Mouse (Mus musculus) lung, adult 2 months (tissue): ENCODE data around the gene Arhgap25.

Source experiments
- CTCF ChIP-seq: fragments of 200-500 bp; IDR thresholded peaks from 2 replicates; pipeline ENCODE4 v1.5.1; 2011; ENCODE audit warnings: mild to moderate bottlenecking, low read length, control low read depth; ENCODE audit not compliant: insufficient read depth
- POLR2A ChIP-seq: fragments of 200-500 bp; IDR thresholded peaks from 2 replicates; pipeline ENCODE4 v1.6.1; 2011; ENCODE audit warnings: low read depth, mild to moderate bottlenecking, control low read depth, low read length, borderline replicate concordance; ENCODE audit errors: extremely low read depth

DNA sequence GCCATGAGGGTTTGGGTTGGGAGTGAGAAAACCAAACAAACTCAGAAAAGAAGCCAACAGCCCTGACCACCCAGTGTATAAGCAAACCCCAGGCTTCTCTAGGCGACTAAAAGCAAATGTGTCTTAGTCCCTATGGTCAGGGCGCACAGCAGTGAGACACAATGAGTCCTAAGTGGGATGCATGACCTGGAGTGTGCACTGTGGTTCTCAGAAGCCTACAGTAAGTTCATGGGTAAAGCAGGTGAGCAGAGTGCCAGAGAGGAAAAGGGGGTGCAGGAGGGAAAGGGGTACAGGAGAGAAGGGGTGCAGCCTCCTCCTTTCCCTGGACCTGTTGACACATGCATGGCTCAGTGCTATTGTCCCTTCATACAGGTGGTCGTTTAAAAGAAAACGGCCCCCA, 18.7 kb downstream of the Arhgap25 start:
- TF ChIP-seq CTCF: no peak
- TF ChIP-seq POLR2A: no peak
